Mouse (Mus musculus) heart, postnatal 0 days (tissue): ENCODE measurements at regions not wholly inside any gene's neighbourhood (a gene's known extent, or its start where the extent isn't known, plus 50 kb on each side); places are given as distances from the start of the nearest gene placed in this dataset.

ENCODE experiments used
- ATAC-seq: fragments of 200-750 bp; cut with Nextera tagmentation; 2 replicates; pipeline ENCODE4 v1.8.0; 2017; ENCODE audit warnings: low read depth, moderate number of reproducible peaks, moderate library complexity; ENCODE audit not compliant: insufficient read depth
- DNase-seq: peaks from one replicate; pipeline ENCODE4 v3.0.0-alpha.2; 2016; ENCODE audit warnings: low spot score
- H3K27ac ChIP-seq: fragments of 300-500 bp; sonication (generic); 2 replicates; pipeline ENCODE4 v1.5.1; 2014; ENCODE audit warnings: low read depth, mild to moderate bottlenecking
- H3K27me3 ChIP-seq: fragments of 300-500 bp; sonication (generic); 2 replicates; pipeline ENCODE4 v1.6.1; 2014; ENCODE audit warnings: low read length, mixed read lengths; ENCODE audit not compliant: control insufficient read depth, insufficient read depth
- H3K36me3 ChIP-seq: fragments of 300-500 bp; sonication (generic); replicated peaks from 2 replicates; pipeline ENCODE4 v1.6.1; 2014; ENCODE audit warnings: low read length, mixed read lengths; ENCODE audit not compliant: control insufficient read depth, insufficient read depth
- H3K4me1 ChIP-seq: fragments of 300-500 bp; sonication (generic); 2 replicates; pipeline ENCODE4 v1.6.1; 2014; ENCODE audit warnings: antibody characterized with exemption; ENCODE audit not compliant: control insufficient read depth, insufficient read depth
- H3K4me2 ChIP-seq: fragments of 300-500 bp; sonication (generic); 2 replicates; pipeline ENCODE4 v1.6.1; 2014; ENCODE audit warnings: low read depth, mild to moderate bottlenecking, low read length, moderate library complexity
- H3K4me3 ChIP-seq: fragments of 300-500 bp; sonication (generic); 2 replicates; pipeline ENCODE4 v1.5.1; 2014; ENCODE audit warnings: low read depth, low read length
- H3K9ac ChIP-seq: fragments of 300-500 bp; sonication (generic); replicated peaks from 2 replicates; pipeline ENCODE4 v1.6.1; 2014; ENCODE audit warnings: low read depth, low read length, mixed read lengths
- H3K9me3 ChIP-seq: fragments of 300-500 bp; sonication (generic); replicated peaks from 2 replicates; pipeline ENCODE4 v1.6.1; 2016; ENCODE audit warnings: low read length; ENCODE audit not compliant: control insufficient read depth
- CTCF ChIP-seq: IDR thresholded peaks from 2 replicates; pipeline ENCODE4 v1.5.1; 2016; ENCODE audit warnings: antibody characterized with exemption, control low read depth, low read depth
- EP300 ChIP-seq: IDR thresholded peaks from 2 replicates; pipeline ENCODE4 v1.6.1; 2016; ENCODE audit warnings: antibody characterized with exemption, low read depth
- WGBS: fragments of 180-500 bp; shearing (Covaris S2); extraction: QIAGEN DNeasy Blood & Tissue Kit; methylation state at CpG from one replicate; pipeline ENCODE4 v1.1.7; 2014; 5-methylcytosine and 5-hydroxymethylcytosine counted together

- no peaks in the 10 kb centered on the region for H3K36me3 ChIP-seq
- H3K4me3 ChIP-seq, result no peak overlapping the region
- no peak overlapping the region for H3K4me2 ChIP-seq
- TF ChIP-seq CTCF (no peak), EP300 (no peak)
- H3K9me3 ChIP-seq, result no peaks in the 10 kb centered on the region
- WGBS, result 83% methylated on average over 1 of the region's 1 CpGs
- H3K27me3 ChIP-seq, result no peaks in the 10 kb centered on the region
- no peaks in the 10 kb centered on the region for H3K4me1 ChIP-seq
- no peak overlapping the region for H3K9ac ChIP-seq
- no peak for DNase-seq
- ATAC-seq, result no peak
- no peak overlapping the region for H3K27ac ChIP-seq
Measured at GRCm38 (mm10) chr11:8065086-8065485, 599.2 kb downstream of the Tns3 start.

- Histone ChIP-seq H3K27ac (no peak overlapping the region), H3K4me3 (no peak overlapping the region), H3K27me3 (no peaks in the 10 kb centered on the region), H3K9me3 (no peaks in the 10 kb centered on the region), H3K4me2 (no peak overlapping the region), H3K4me1 (no peaks in the 10 kb centered on the region), H3K9ac (no peak overlapping the region), H3K36me3 (no peaks in the 10 kb centered on the region)
- ATAC-seq (no peak), DNase-seq (no peak)
- TF ChIP-seq CTCF, result no peak
- TF ChIP-seq EP300, result no peak
- 83% methylated on average over 3 of the region's 3 CpGs for WGBS
Measured at GRCm38 (mm10) chr11:8061989-8062388, 602.3 kb downstream of the Tns3 start.

GRCm38 (mm10) chr11:8061573-8061972 is 602.8 kb downstream of the Tns3 start:
- Histone ChIP-seq H3K9ac (no peak overlapping the region), H3K4me2 (no peak overlapping the region), H3K36me3 (no peaks in the 10 kb centered on the region), H3K4me1 (no peaks in the 10 kb centered on the region), H3K27ac (no peak overlapping the region), H3K4me3 (no peak overlapping the region), H3K27me3 (no peaks in the 10 kb centered on the region), H3K9me3 (no peaks in the 10 kb centered on the region)
- WGBS, result 59% methylated on average over 3 of the region's 3 CpGs
- ATAC-seq (no peak), DNase-seq (peak; percentile 4)
- TF ChIP-seq CTCF (no peak), EP300 (no peak)

DNA sequence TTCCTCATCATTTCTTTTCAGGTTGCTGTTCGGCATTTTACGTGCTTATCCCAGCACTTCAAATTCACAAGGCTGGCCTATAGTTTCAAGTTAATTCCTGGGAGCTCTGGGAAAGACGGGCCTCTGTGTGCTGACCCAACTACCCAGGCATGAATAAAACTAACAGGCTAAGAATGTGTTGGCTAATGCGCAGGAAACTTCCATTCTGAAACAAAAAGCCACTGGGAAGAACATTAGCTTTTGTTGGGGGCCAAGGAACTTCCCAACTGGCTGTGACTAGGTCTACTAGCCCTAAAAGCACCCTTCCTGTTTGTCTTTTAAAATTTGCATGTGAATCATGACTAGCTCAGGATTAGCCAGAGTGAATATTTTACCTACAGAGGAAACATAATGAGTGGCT is 612.8 kb downstream of the Tns3 start:
- Histone ChIP-seq H3K4me1 (no peaks in the 10 kb centered on the region), H3K4me2 (no peak overlapping the region), H3K9me3 (no peaks in the 10 kb centered on the region), H3K4me3 (no peak overlapping the region), H3K9ac (no peak overlapping the region), H3K27me3 (no peaks in the 10 kb centered on the region), H3K27ac (no peak overlapping the region), H3K36me3 (no peaks in the 10 kb centered on the region)
- TF ChIP-seq EP300 (no peak), CTCF (no peak)
- no peak for ATAC-seq
- no peak for DNase-seq
- 48% methylated on average over 4 of the region's 4 CpGs for WGBS

GRCm38 (mm10) chr11:8045086-8045485 is 619.2 kb downstream of the Tns3 start:
- Histone ChIP-seq H3K4me1 (no peaks in the 10 kb centered on the region), H3K27me3 (no peaks in the 10 kb centered on the region), H3K4me2 (no peak overlapping the region), H3K9me3 (no peaks in the 10 kb centered on the region), H3K27ac (no peak overlapping the region), H3K9ac (no peak overlapping the region), H3K4me3 (no peak overlapping the region), H3K36me3 (no peaks in the 10 kb centered on the region)
- TF ChIP-seq EP300, result no peak
- TF ChIP-seq CTCF, result no peak
- no peak for DNase-seq
- WGBS, result 56% methylated on average over 3 of the region's 3 CpGs
- no peak for ATAC-seq

DNA sequence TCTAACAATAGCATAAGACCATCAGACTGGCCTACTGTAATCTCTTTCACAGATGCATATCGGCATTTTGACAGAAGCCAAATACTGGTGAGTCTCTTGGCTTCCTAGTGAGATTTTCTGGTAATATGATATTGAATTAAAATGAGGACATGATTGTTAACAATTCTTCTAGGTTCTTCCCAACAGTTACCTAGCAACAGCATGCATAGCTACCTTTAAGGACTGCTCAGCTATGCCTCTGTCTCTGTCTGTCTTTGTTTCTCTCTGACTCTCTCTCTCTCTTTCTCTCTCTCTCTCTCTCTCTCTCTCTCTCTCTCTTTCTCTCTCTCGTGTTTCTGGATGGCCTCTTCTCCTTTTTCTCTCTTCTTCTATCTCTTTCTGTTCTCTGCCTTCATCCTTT is 634.2 kb downstream of the Tns3 start:
- H3K27ac ChIP-seq, result no peak overlapping the region
- H3K9ac ChIP-seq, result no peak overlapping the region
- DNase-seq, result no peak
- 43% methylated on average over 2 of the region's 2 CpGs for WGBS
- H3K4me3 ChIP-seq, result no peak overlapping the region
- H3K36me3 ChIP-seq, result no peaks in the 10 kb centered on the region
- H3K4me1 ChIP-seq, result no peaks in the 10 kb centered on the region
- H3K9me3 ChIP-seq, result no peaks in the 10 kb centered on the region
- no peak for ATAC-seq
- H3K27me3 ChIP-seq, result no peaks in the 10 kb centered on the region
- TF ChIP-seq EP300, result no peak
- no peak for TF ChIP-seq CTCF
- H3K4me2 ChIP-seq, result no peak overlapping the region
